Comparison of ENCODE assay signal across 8 mouse cellular contexts in the genomic region with DNA sequence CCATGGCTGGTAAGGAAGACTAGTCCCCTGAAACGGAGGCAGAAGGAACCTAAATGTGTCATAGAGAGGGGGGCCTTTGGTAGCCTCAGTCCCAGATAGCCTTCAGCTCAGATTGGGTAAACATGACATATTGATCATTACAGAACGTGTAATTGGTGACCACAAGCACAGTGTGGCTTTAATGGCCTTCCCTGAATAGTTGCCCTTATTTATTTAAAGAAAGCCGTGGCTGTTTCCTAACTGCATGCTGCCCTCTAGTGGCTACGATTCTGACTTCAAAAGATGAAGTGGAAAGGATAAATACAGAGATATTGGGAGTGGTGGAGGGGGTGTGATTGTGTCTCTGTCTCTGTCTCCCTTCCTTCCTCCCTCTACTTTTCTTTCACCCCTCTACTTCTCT.
DNase-seq lines count a peak whose midpoint lies in the region; ATAC-seq and TF ChIP-seq lines count a peak whose summit lies in the region.

No protein-coding gene starts in this region.

- H3K27me3 ChIP-seq in neural tube, embryonic 15.5 days (replicated peaks), result peaks cover 13% of the 10 kb centered on the region; the same call in 1 of the 2 replicates
- H3K27me3 ChIP-seq in midbrain, embryonic 14.5 days (ENCODE audit: control insufficient read depth, insufficient read depth, low read length), result no peaks in the 10 kb centered on the region; the same call in 1 of the 2 replicates

- ATAC-seq in neural tube, embryonic 15.5 days (ENCODE audit: low FRiP score), result no peak
- ATAC-seq in midbrain, embryonic 14.5 days (ENCODE audit: low FRiP score, low TSS enrichment), result no peak

- intact Hi-C loops in left cerebral cortex, adult 2 months (cut with DNase I), result loop anchor here (5.0 to 10.0 kb wide), 6 partner anchors 239 to 1194 kb away; partner anchors contain the start of gene Zfp503

- H3K27ac ChIP-seq in neural tube, embryonic 15.5 days (replicated peaks), result no peak overlapping the region
- H3K27ac ChIP-seq in left cerebral cortex, adult 2 months, result no peak overlapping the region
- H3K27ac ChIP-seq in midbrain, embryonic 14.5 days (replicated peaks; ENCODE audit: low read depth, low read length), result no peak overlapping the region

- H3K9ac ChIP-seq in neural tube, embryonic 15.5 days (replicated peaks), result no peak overlapping the region
- H3K9ac ChIP-seq in midbrain, embryonic 14.5 days (replicated peaks; ENCODE audit: low read length), result no peak overlapping the region

- H3K4me2 ChIP-seq in neural tube, embryonic 15.5 days, result no peak overlapping the region
- no peak overlapping the region for H3K4me2 ChIP-seq in midbrain, embryonic 14.5 days (ENCODE audit: low read length)

- WGBS in neural tube, embryonic 15.5 days, result 13% methylated on average over 4 of the region's 4 CpGs
- WGBS in midbrain, embryonic 14.5 days, result 17% methylated on average over 4 of the region's 4 CpGs

- H3K4me1 ChIP-seq in neural tube, embryonic 15.5 days, result no peaks in the 10 kb centered on the region
- no peaks in the 10 kb centered on the region for H3K4me1 ChIP-seq in midbrain, embryonic 14.5 days (ENCODE audit: control insufficient read depth, insufficient read depth, low read length)

- H3K4me3 ChIP-seq in neural tube, embryonic 15.5 days (replicated peaks), result no peak overlapping the region
- H3K4me3 ChIP-seq in left cerebral cortex, adult 2 months, result no peak overlapping the region
- no peak overlapping the region for H3K4me3 ChIP-seq in midbrain, embryonic 14.5 days (replicated peaks; ENCODE audit: low read depth, low read length)

- H3K36me3 ChIP-seq in neural tube, embryonic 15.5 days, result no peaks in the 10 kb centered on the region
- H3K36me3 ChIP-seq in midbrain, embryonic 14.5 days (ENCODE audit: control insufficient read depth, insufficient read depth, low read length), result no peaks in the 10 kb centered on the region

- no peaks in the 10 kb centered on the region for H3K9me3 ChIP-seq in neural tube, embryonic 15.5 days (replicated peaks)
- no peaks in the 10 kb centered on the region for H3K9me3 ChIP-seq in midbrain, embryonic 14.5 days (ENCODE audit: control insufficient read depth, low read length)

- peak; percentile 68 for DNase-seq in neural tube, embryonic 10.5 days (ENCODE audit: extremely low spot score, low spot score)
- DNase-seq in c-Kit-positive CD71-negative TER-119-negative erythroid progenitor cells, embryonic 14.5 days (ENCODE audit: low read depth), result peak; percentile 53
- DNase-seq in forelimb bud, embryonic 11.5 days (ENCODE audit: low read depth, low spot score), result peak; percentile 78
- peak; percentile 3 for DNase-seq in induced T-regulatory cell, adult 2 months (ENCODE audit: low read depth)
- peak; percentile 66 to 72 for DNase-seq in left cerebral cortex, adult 2 months (ENCODE audit: extremely low spot score in 1 of 2, low spot score in 2 of 2)
- DNase-seq in midbrain, embryonic 14.5 days, result peak; percentile 95
- DNase-seq in urinary bladder, postnatal 10 days (ENCODE audit: low spot score), result peak; percentile 32

- peak; percentile 76 for TF ChIP-seq CTCF in left cerebral cortex, adult 2 months (IDR thresholded peaks at IDR 0.05)

Comparison
In these comparisons a context has a peak if more than half of its experiments do, and no peak if none do; other contexts are left out.
1. DNase-seq: peak in every context shown above with its lines; median percentile 95 in midbrain, embryonic 14.5 days; 78 in forelimb bud, embryonic 11.5 days; 69 in left cerebral cortex, adult 2 months; 68 in neural tube, embryonic 10.5 days; 53 in c-Kit-positive CD71-negative TER-119-negative erythroid progenitor cells, embryonic 14.5 days; 32 in urinary bladder, postnatal 10 days; 3 in induced T-regulatory cell, adult 2 months.